ENCODE assay signal across 26 mouse cellular contexts in the genomic region with DNA sequence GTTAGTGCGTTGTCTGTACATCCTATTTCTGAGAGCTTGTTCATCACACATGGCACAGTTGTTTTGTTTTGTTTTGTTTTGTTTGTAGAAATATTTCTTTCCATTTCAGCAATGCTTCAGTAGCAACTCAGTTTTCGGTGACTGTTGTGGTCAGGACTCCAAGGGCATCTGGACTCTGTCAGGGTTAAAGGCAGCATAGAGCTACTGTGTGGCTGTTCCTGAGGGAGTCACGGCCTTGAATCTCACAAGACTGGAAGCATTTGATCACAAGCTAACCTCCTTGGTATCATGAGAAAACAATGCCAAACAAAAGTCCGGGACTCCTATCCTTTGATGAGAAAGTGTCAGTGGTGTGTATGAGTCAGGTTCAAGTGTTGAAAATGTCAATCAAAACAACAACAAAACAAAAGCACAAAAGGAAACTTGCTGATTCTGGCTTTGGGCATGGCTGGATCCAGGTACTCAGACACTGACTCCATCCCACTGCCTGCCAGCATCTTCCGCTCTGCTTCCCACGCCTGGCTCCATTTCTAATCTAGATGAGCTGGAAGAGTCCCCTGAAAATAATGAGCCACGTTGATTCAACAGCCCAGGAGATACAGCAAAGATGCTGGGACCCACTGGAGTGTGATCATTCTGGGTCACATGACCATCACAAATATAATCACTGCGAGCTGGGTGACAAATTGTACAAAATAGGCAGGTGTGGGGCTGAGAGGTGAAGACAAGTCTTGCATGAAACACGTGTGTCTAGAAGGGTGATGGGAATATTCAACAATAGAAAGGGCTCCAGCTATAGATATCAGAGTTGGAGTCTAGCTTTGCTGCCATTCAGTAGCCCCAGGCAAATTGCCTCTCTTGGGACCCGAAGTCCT. TPM values are rescaled to one million over a fixed set of nuclear protein-coding genes. Genes with fewer than 3 reads are reported as not detected.
DNase-seq lines count a peak whose midpoint lies in the region; ATAC-seq and TF ChIP-seq lines count a peak whose summit lies in the region.
"Had no signal": no experiment of that assay in that cellular context is flagged by ENCODE, and none has a peak within 500 bp of the region (broad histone marks: within the 10 kb centered on the region; RNA-seq: fewer than 3 reads in every experiment).

No protein-coding gene starts in this region.

- no peaks in the 10 kb centered on the region for H3K36me3 ChIP-seq in heart, embryonic 11.5 days (ENCODE audit: control insufficient read depth, insufficient read depth, low read length)
- no peaks in the 10 kb centered on the region for H3K36me3 ChIP-seq in spleen, adult 2 months (ENCODE audit: control insufficient read depth, insufficient read depth, low read length)
- H3K36me3 ChIP-seq: embryonic facial prominence, embryonic 15.5 days; heart, embryonic 12.5 days; hindbrain, embryonic 10.5 days; intestine, embryonic 15.5 days; limb, embryonic 13.5 days; liver, embryonic 13.5 days; lung, embryonic 15.5 days; midbrain, embryonic 15.5 days had no signal

- ATAC-seq in heart, embryonic 11.5 days (replicated peaks; ENCODE audit: insufficient number of reproducible peaks, low FRiP score, low TSS enrichment): no peak
- ATAC-seq: forebrain, embryonic 14.5 days; hindbrain, embryonic 16.5 days; intestine, embryonic 15.5 days; midbrain, embryonic 15.5 days had no signal

- H3K4me2 ChIP-seq in heart, embryonic 11.5 days: no peak overlapping the region
- H3K4me2 ChIP-seq: embryonic facial prominence, embryonic 15.5 days; heart, embryonic 12.5 days; intestine, embryonic 15.5 days; limb, embryonic 13.5 days; liver, embryonic 13.5 days; lung, embryonic 15.5 days; midbrain, embryonic 15.5 days had no signal

- H3K9me3 ChIP-seq in heart, embryonic 11.5 days (replicated peaks; ENCODE audit: control insufficient read depth, low read length): no peaks in the 10 kb centered on the region
- H3K9me3 ChIP-seq: embryonic facial prominence, embryonic 15.5 days; intestine, embryonic 15.5 days had no signal

- H3K27ac ChIP-seq in heart, embryonic 11.5 days (ENCODE audit: low read depth, low read length): no peak overlapping the region
- H3K27ac ChIP-seq in spleen, adult 2 months (ENCODE audit: insufficient read depth, low read length): peak overlapping the region; percentile 52; the same call in 1 of the 2 replicates
- H3K27ac ChIP-seq: embryonic facial prominence, embryonic 15.5 days; hindbrain, embryonic 10.5 days; layer of hippocampus, adult 2 months; limb, embryonic 13.5 days; liver, embryonic 13.5 days; midbrain, embryonic 15.5 days had no signal

- TF ChIP-seq CTCF in spleen, adult 2 months (IDR thresholded peaks at IDR 0.05; ENCODE audit: extremely low read depth, insufficient read depth, insufficient read length, insufficient replicate concordance): no peak

- TF ChIP-seq POLR2A in spleen, adult 2 months (IDR thresholded peaks at IDR 0.05; ENCODE audit: low read depth, low read length): no peak

- WGBS in heart, embryonic 11.5 days (ENCODE audit: insufficient replicate concordance): 64% methylated on average over 10 of the region's 10 CpGs
- WGBS in spleen, adult 2 months: 52% methylated on average over 10 of the region's 10 CpGs

- no peaks in the 10 kb centered on the region for H3K27me3 ChIP-seq in heart, embryonic 11.5 days (ENCODE audit: control insufficient read depth, insufficient read depth, low read length)
- H3K27me3 ChIP-seq in spleen, adult 2 months (ENCODE audit: control insufficient read depth, insufficient read depth, low read length): no peaks in the 10 kb centered on the region
- H3K27me3 ChIP-seq: embryonic facial prominence, embryonic 15.5 days; heart, embryonic 12.5 days; intestine, embryonic 15.5 days; limb, embryonic 13.5 days; liver, embryonic 13.5 days; lung, embryonic 15.5 days; midbrain, embryonic 15.5 days had no signal

- H3K4me3 ChIP-seq in heart, embryonic 11.5 days (ENCODE audit: low read depth, low read length): no peak overlapping the region
- no peak overlapping the region for H3K4me3 ChIP-seq in spleen, adult 2 months (ENCODE audit: extremely low read depth, insufficient read depth, insufficient read length)
- H3K4me3 ChIP-seq: embryonic facial prominence, embryonic 15.5 days; heart, embryonic 12.5 days; hindbrain, embryonic 10.5 days; intestine, embryonic 15.5 days; layer of hippocampus, adult 2 months; limb, embryonic 13.5 days; liver, embryonic 13.5 days; lung, embryonic 15.5 days; midbrain, embryonic 15.5 days; myocyte had no signal

- H3K4me1 ChIP-seq in heart, embryonic 11.5 days (ENCODE audit: control insufficient read depth, insufficient read depth, low read length): no peaks in the 10 kb centered on the region; the same call in 1 of the 2 replicates
- peaks cover 18% of the 10 kb centered on the region; the same call in 1 of the 2 replicates for H3K4me1 ChIP-seq in spleen, adult 2 months (ENCODE audit: control insufficient read depth, insufficient read depth, insufficient read length)
- H3K4me1 ChIP-seq: heart, embryonic 12.5 days had no signal

- peak; percentile 81 for DNase-seq in heart, adult 11 months
- peak in 1 of 2 experiments; percentile 23 for DNase-seq in spleen, adult 2 months (ENCODE audit: low read depth in 1 of 2, low spot score in 2 of 2)
- DNase-seq in spleen, postnatal 10 days (ENCODE audit: low spot score in 2 of 2): no peak
- peak; percentile 16 for DNase-seq in adrenal gland, postnatal 10 days
- DNase-seq in brain, adult 2 months (ENCODE audit: low read depth, low spot score): peak; percentile 33
- no peak for DNase-seq in layer of hippocampus, postnatal 25 days (ENCODE audit: extremely low spot score in 1 of 2, low spot score in 1 of 2)
- DNase-seq: cerebellum, adult 2 months; heart, postnatal 10 days; kidney, adult 9 months; kidney, postnatal 14 days; liver, embryonic 13.5 days; lung, postnatal 4 days; right cerebral cortex, postnatal 14 days had no signal

- no peak overlapping the region for H3K9ac ChIP-seq in heart, embryonic 11.5 days (ENCODE audit: low read depth, low read length)
- H3K9ac ChIP-seq: embryonic facial prominence, embryonic 15.5 days; heart, embryonic 12.5 days; intestine, embryonic 15.5 days; limb, embryonic 13.5 days; liver, embryonic 13.5 days; lung, embryonic 15.5 days; midbrain, embryonic 15.5 days had no signal

RNA-seq across cellular contexts. Expression of gene Thoc3, which starts 41.6 kb away (rescaled TPM):
- 98.8 and 99.7 TPM in 2 replicates for polyA plus RNA-seq in heart, embryonic 11.5 days (2014; fragmentation: Nextera tagmentation; extraction: Ambion mirVana)
- 21.0 and 38.9 TPM in 2 replicates for polyA plus RNA-seq in spleen, adult 2 months (2012; rRNA removed)
- 10 to 100 TPM; 51.1 to 51.8 TPM for total RNA-seq in adrenal gland, postnatal 10 days (2021)
- 10 to 100 TPM; 39.4 to 40.0 TPM for total RNA-seq in layer of hippocampus, postnatal 25 days (2021)

RNA-seq across cellular contexts. Expression of gene Cplx2, which starts 55.9 kb away (rescaled TPM):
- 2.1 and 3.0 TPM in 2 replicates for polyA plus RNA-seq in heart, embryonic 11.5 days (2014; fragmentation: Nextera tagmentation; extraction: Ambion mirVana)
- 3.5 and 4.3 TPM in 2 replicates for polyA plus RNA-seq in spleen, adult 2 months (2012; rRNA removed)
- 10 to 100 TPM; 23.2 to 36.0 TPM for total RNA-seq in adrenal gland, postnatal 10 days (2021)
- total RNA-seq in layer of hippocampus, postnatal 25 days (2021): 100 to 1,000 TPM; 867 to 943 TPM
- total RNA-seq: granulocyte monocyte progenitor cell, adult 5-6 weeks had no signal

Comparison
In these comparisons a context has a peak if more than half of its experiments do, and no peak if none do; other contexts are left out.
1. DNase-seq: peak in heart, adult 11 months (single experiment), adrenal gland, postnatal 10 days (single experiment) and brain, adult 2 months (single experiment); none in spleen, postnatal 10 days (0 of 2) and layer of hippocampus, postnatal 25 days (0 of 2).
2. RNA of gene Cplx2, which starts 55.9 kb away (total RNA-seq): 867 to 943 TPM in layer of hippocampus, postnatal 25 days; 23.2 to 36.0 TPM in adrenal gland, postnatal 10 days; every median in the first group is over 10 times any median in the second.